Mouse (Mus musculus): ENCODE measurements at regions not wholly inside any gene's neighbourhood (a gene's known extent, or its start where the extent isn't known, plus 50 kb on each side); places are given as distances from the start of the nearest gene placed in this dataset.

GRCm38 (mm10) chr10:25723966-25724365 is 187.9 kb upstream of the Smlr1 start:
- 71% methylated on average over 1 of the region's 1 CpGs for WGBS
- no peak overlapping the region for H3K27ac ChIP-seq (ENCODE audit: low read length)
- no peaks in the 10 kb centered on the region for H3K9me3 ChIP-seq (replicated peaks; ENCODE audit: control insufficient read depth, low read length)
- no peaks in the 10 kb centered on the region for H3K36me3 ChIP-seq (ENCODE audit: control insufficient read depth, insufficient read depth)
- H3K4me3 ChIP-seq (ENCODE audit: low read length): no peak overlapping the region
- no peak overlapping the region for H3K4me2 ChIP-seq (ENCODE audit: low read depth, low read length)
- no peak overlapping the region for H3K9ac ChIP-seq (ENCODE audit: low read length)
- no peak for ATAC-seq (replicated peaks; ENCODE audit: extremely low read depth, insufficient read depth, low FRiP score)
- no peaks in the 10 kb centered on the region for H3K27me3 ChIP-seq (ENCODE audit: control insufficient read depth, insufficient read depth, low read length)
- no peaks in the 10 kb centered on the region for H3K4me1 ChIP-seq (ENCODE audit: control insufficient read depth, insufficient read depth, low read length)

DNA sequence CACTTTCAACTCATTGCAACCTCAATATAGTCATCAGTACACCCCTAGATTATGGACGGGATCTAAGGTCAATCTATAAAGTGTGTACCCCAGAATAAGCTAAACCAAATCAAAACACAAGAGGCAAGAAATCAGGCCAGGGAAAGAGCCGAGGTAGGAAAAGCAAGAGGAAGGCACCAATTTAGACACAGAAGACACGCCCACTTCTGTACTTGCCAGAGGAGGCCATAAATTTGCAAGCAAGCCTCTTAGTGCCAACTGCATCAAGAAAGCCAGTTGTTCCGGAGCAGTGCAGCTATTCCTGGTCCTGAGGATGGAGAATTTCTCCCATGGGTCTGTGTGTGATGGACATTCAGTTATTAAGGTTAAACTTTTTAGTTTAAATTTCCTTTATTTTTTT is 179.7 kb upstream of the Smlr1 start:
- H3K36me3 ChIP-seq (ENCODE audit: control insufficient read depth, insufficient read depth): no peaks in the 10 kb centered on the region
- H3K4me2 ChIP-seq (ENCODE audit: low read depth, low read length): no peak overlapping the region
- no peak overlapping the region for H3K27ac ChIP-seq (ENCODE audit: low read length)
- no peak for ATAC-seq (replicated peaks; ENCODE audit: extremely low read depth, insufficient read depth, low FRiP score)
- H3K27me3 ChIP-seq (ENCODE audit: control insufficient read depth, insufficient read depth, low read length): no peaks in the 10 kb centered on the region
- H3K9me3 ChIP-seq (replicated peaks; ENCODE audit: control insufficient read depth, low read length): no peaks in the 10 kb centered on the region
- no peaks in the 10 kb centered on the region for H3K4me1 ChIP-seq (ENCODE audit: control insufficient read depth, insufficient read depth, low read length)
- H3K9ac ChIP-seq (ENCODE audit: low read length): no peak overlapping the region
- 68% methylated on average over 4 of the region's 4 CpGs for WGBS
- H3K4me3 ChIP-seq (ENCODE audit: low read length): no peak overlapping the region

DNA sequence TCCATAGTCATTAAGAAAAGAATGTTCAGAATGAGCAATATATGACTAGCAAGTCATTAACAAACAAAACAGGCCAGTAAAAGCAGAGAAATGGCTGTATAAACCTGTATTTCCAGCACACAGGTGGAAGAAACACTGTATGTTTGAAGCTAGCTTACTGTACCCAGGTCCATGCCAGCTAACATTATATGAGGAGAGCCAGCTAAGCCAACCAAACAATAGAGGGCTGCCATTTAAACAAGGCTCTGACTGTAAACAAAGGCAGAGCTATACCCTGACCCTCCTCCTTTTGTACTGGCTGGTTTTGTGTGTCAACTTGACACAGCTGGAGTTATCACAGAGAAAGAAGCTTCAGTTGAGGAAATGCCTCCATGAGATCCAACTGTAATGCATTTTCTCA is 178.6 kb upstream of the Smlr1 start:
- Histone ChIP-seq H3K4me1 (ENCODE audit: control insufficient read depth, insufficient read depth, low read length) (no peaks in the 10 kb centered on the region), H3K36me3 (ENCODE audit: control insufficient read depth, insufficient read depth) (no peaks in the 10 kb centered on the region), H3K9ac (ENCODE audit: low read length) (no peak overlapping the region), H3K9me3 (replicated peaks; ENCODE audit: control insufficient read depth, low read length) (no peaks in the 10 kb centered on the region), H3K4me3 (ENCODE audit: low read length) (no peak overlapping the region), H3K4me2 (ENCODE audit: low read depth, low read length) (no peak overlapping the region), H3K27me3 (ENCODE audit: control insufficient read depth, insufficient read depth, low read length) (no peaks in the 10 kb centered on the region), H3K27ac (ENCODE audit: low read length) (no peak overlapping the region)
- no peak for ATAC-seq (replicated peaks; ENCODE audit: extremely low read depth, insufficient read depth, low FRiP score)

- H3K9me3 ChIP-seq (replicated peaks; ENCODE audit: control insufficient read depth, low read length): no peaks in the 10 kb centered on the region
- no peak for ATAC-seq (replicated peaks; ENCODE audit: extremely low read depth, insufficient read depth, low FRiP score)
- H3K9ac ChIP-seq (ENCODE audit: low read length): no peak overlapping the region
- no peak overlapping the region for H3K4me2 ChIP-seq (ENCODE audit: low read depth, low read length)
- H3K4me3 ChIP-seq (ENCODE audit: low read length): no peak overlapping the region
- no peaks in the 10 kb centered on the region for H3K36me3 ChIP-seq (ENCODE audit: control insufficient read depth, insufficient read depth)
- H3K27me3 ChIP-seq (ENCODE audit: control insufficient read depth, insufficient read depth, low read length): no peaks in the 10 kb centered on the region
- WGBS: 63% methylated on average over 12 of the region's 12 CpGs
- H3K27ac ChIP-seq (ENCODE audit: low read length): no peak overlapping the region
- H3K4me1 ChIP-seq (ENCODE audit: control insufficient read depth, insufficient read depth, low read length): no peaks in the 10 kb centered on the region
Observed at GRCm38 (mm10) chr10:25714041-25714440, 178.0 kb upstream of the Smlr1 start.

- Histone ChIP-seq H3K4me3 (ENCODE audit: low read length) (no peak overlapping the region), H3K9me3 (replicated peaks; ENCODE audit: control insufficient read depth, low read length) (no peaks in the 10 kb centered on the region), H3K36me3 (ENCODE audit: control insufficient read depth, insufficient read depth) (no peaks in the 10 kb centered on the region), H3K27ac (ENCODE audit: low read length) (no peak overlapping the region), H3K9ac (ENCODE audit: low read length) (no peak overlapping the region), H3K4me2 (ENCODE audit: low read depth, low read length) (no peak overlapping the region), H3K27me3 (ENCODE audit: control insufficient read depth, insufficient read depth, low read length) (no peaks in the 10 kb centered on the region), H3K4me1 (ENCODE audit: control insufficient read depth, insufficient read depth, low read length) (no peaks in the 10 kb centered on the region)
- no peak for ATAC-seq (replicated peaks; ENCODE audit: extremely low read depth, insufficient read depth, low FRiP score)
- 44% methylated on average over 7 of the region's 7 CpGs for WGBS
Observed at GRCm38 (mm10) chr10:25707951-25708350, 171.9 kb upstream of the Smlr1 start.

DNA sequence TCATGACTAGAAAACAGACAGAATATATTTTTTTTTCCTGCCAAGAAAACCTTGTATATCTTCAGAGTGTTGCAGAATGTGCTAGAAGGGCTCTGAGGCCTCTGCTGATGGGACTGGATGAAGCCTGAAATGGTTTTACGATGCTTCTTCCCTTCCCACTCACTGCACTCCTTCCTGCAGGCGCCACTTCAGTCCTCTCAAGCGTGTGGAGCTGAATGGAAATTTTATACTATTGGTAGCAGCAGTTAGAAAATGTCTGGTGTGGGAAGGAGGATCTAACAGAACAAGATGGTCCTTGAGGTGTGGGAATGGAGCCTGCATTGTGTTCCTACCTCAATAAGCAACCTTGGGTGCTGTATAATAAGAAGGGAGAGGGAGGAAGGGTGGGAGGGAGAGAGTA is 166.1 kb upstream of the Smlr1 start:
- no peak overlapping the region for H3K4me3 ChIP-seq (ENCODE audit: low read length)
- no peak overlapping the region for H3K4me2 ChIP-seq (ENCODE audit: low read depth, low read length)
- no peak overlapping the region for H3K9ac ChIP-seq (ENCODE audit: low read length)
- no peak for ATAC-seq (replicated peaks; ENCODE audit: extremely low read depth, insufficient read depth, low FRiP score)
- H3K4me1 ChIP-seq (ENCODE audit: control insufficient read depth, insufficient read depth, low read length): no peaks in the 10 kb centered on the region
- no peaks in the 10 kb centered on the region for H3K27me3 ChIP-seq (ENCODE audit: control insufficient read depth, insufficient read depth, low read length)
- WGBS: 88% methylated on average over 3 of the region's 3 CpGs
- no peaks in the 10 kb centered on the region for H3K9me3 ChIP-seq (replicated peaks; ENCODE audit: control insufficient read depth, low read length)
- H3K36me3 ChIP-seq (ENCODE audit: control insufficient read depth, insufficient read depth): no peaks in the 10 kb centered on the region
- H3K27ac ChIP-seq (ENCODE audit: low read length): no peak overlapping the region

GRCm38 (mm10) chr10:25695798-25696197 is 159.7 kb upstream of the Smlr1 start:
- H3K4me2 ChIP-seq (ENCODE audit: low read depth, low read length): no peak overlapping the region
- no peaks in the 10 kb centered on the region for H3K4me1 ChIP-seq (ENCODE audit: control insufficient read depth, insufficient read depth, low read length)
- no peaks in the 10 kb centered on the region for H3K36me3 ChIP-seq (ENCODE audit: control insufficient read depth, insufficient read depth)
- no peak overlapping the region for H3K4me3 ChIP-seq (ENCODE audit: low read length)
- 61% methylated on average over 8 of the region's 8 CpGs for WGBS
- no peaks in the 10 kb centered on the region for H3K27me3 ChIP-seq (ENCODE audit: control insufficient read depth, insufficient read depth, low read length)
- H3K27ac ChIP-seq (ENCODE audit: low read length): no peak overlapping the region
- H3K9me3 ChIP-seq (replicated peaks; ENCODE audit: control insufficient read depth, low read length): no peaks in the 10 kb centered on the region
- ATAC-seq (replicated peaks; ENCODE audit: extremely low read depth, insufficient read depth, low FRiP score): no peak
- no peak overlapping the region for H3K9ac ChIP-seq (ENCODE audit: low read length)

GRCm38 (mm10) chr10:25681243-25681642 is 145.2 kb upstream of the Smlr1 start:
- no peak overlapping the region for H3K9ac ChIP-seq (ENCODE audit: low read length)
- no peaks in the 10 kb centered on the region for H3K27me3 ChIP-seq (ENCODE audit: control insufficient read depth, insufficient read depth, low read length)
- 14% methylated on average over 6 of the region's 6 CpGs for WGBS
- H3K4me2 ChIP-seq (ENCODE audit: low read depth, low read length): no peak overlapping the region
- no peaks in the 10 kb centered on the region for H3K9me3 ChIP-seq (replicated peaks; ENCODE audit: control insufficient read depth, low read length)
- H3K36me3 ChIP-seq (ENCODE audit: control insufficient read depth, insufficient read depth): no peaks in the 10 kb centered on the region
- no peak for ATAC-seq (replicated peaks; ENCODE audit: extremely low read depth, insufficient read depth, low FRiP score)
- no peaks in the 10 kb centered on the region for H3K4me1 ChIP-seq (ENCODE audit: control insufficient read depth, insufficient read depth, low read length)
- H3K4me3 ChIP-seq (ENCODE audit: low read length): no peak overlapping the region
- no peak overlapping the region for H3K27ac ChIP-seq (ENCODE audit: low read length)

DNA sequence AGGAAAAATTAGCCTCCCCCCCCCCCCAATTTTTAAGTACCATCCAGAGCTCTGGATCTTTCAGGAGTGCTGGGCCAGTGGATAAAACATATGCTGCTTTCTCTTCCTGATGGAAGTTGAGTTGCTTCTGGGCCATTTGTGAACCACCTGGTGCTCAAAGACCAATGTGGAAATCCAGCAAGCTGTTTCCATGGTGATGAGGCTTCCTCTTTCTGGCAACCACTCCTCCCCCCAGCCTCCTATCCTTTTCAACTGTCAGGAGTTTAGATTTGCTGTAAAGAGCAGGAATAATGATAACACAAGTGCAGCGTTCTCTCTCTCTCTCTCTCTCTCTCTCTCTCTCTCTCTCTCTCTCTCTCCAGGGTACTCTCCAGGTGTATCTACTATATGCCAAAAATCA is 141.8 kb upstream of the Smlr1 start:
- Histone ChIP-seq H3K4me3 (ENCODE audit: low read length) (no peak overlapping the region), H3K36me3 (ENCODE audit: control insufficient read depth, insufficient read depth) (no peaks in the 10 kb centered on the region), H3K4me2 (ENCODE audit: low read depth, low read length) (no peak overlapping the region), H3K27ac (ENCODE audit: low read length) (no peak overlapping the region), H3K27me3 (ENCODE audit: control insufficient read depth, insufficient read depth, low read length) (no peaks in the 10 kb centered on the region), H3K9ac (ENCODE audit: low read length) (no peak overlapping the region), H3K9me3 (replicated peaks; ENCODE audit: control insufficient read depth, low read length) (no peaks in the 10 kb centered on the region), H3K4me1 (ENCODE audit: control insufficient read depth, insufficient read depth, low read length) (no peaks in the 10 kb centered on the region)
- WGBS: 20% methylated on average over 1 of the region's 1 CpGs
- ATAC-seq (replicated peaks; ENCODE audit: extremely low read depth, insufficient read depth, low FRiP score): no peak

GRCm38 (mm10) chr10:25675368-25675767 is 139.3 kb upstream of the Smlr1 start:
- no peaks in the 10 kb centered on the region for H3K27me3 ChIP-seq (ENCODE audit: control insufficient read depth, insufficient read depth, low read length)
- no peak overlapping the region for H3K4me3 ChIP-seq (ENCODE audit: low read length)
- no peaks in the 10 kb centered on the region for H3K9me3 ChIP-seq (replicated peaks; ENCODE audit: control insufficient read depth, low read length)
- no peak overlapping the region for H3K27ac ChIP-seq (ENCODE audit: low read length)
- H3K36me3 ChIP-seq (ENCODE audit: control insufficient read depth, insufficient read depth): no peaks in the 10 kb centered on the region
- no peaks in the 10 kb centered on the region for H3K4me1 ChIP-seq (ENCODE audit: control insufficient read depth, insufficient read depth, low read length)
- no peak for ATAC-seq (replicated peaks; ENCODE audit: extremely low read depth, insufficient read depth, low FRiP score)
- WGBS: 44% methylated on average over 10 of the region's 10 CpGs
- H3K9ac ChIP-seq (ENCODE audit: low read length): no peak overlapping the region
- H3K4me2 ChIP-seq (ENCODE audit: low read depth, low read length): no peak overlapping the region
